Mouse (Mus musculus) heart, adult 2 months (tissue): ENCODE results near the gene Clec9a.

Experiments used
- CTCF ChIP-seq: fragments of 200-600 bp; IDR thresholded peaks from 2 replicates; pipeline ENCODE4 v1.8.1; 2022; ENCODE audit warnings: antibody characterized with exemption, mild to moderate bottlenecking, moderate library complexity
- POLR2A ChIP-seq: fragments of 200-500 bp; IDR thresholded peaks from 2 replicates; pipeline ENCODE4 v1.6.1; 2011; ENCODE audit warnings: mild to moderate bottlenecking, low read depth, low read length, control low read depth; ENCODE audit not compliant: insufficient read depth

DNA sequence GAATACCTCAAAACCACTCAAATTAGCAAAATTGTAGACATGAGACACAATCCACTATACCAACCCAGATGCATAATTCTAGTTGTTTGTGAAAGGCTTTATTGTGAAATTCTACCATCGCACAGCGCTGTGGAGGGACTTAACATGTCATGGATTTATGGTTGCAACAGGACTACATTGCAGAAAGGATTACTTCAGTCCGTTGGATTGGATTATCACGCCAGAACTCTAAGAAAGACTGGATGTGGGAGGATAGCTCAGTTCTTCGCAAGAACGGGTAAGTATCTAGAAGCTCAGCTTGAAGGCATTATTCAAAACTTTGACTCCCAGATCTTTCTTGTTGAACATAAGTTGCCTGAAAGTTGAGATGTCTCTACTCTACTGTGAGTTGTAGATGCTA is 5.3 kb upstream of the Clec9a start:
- no peak for TF ChIP-seq POLR2A
- no peak for TF ChIP-seq CTCF
